Mouse (Mus musculus) lung, adult 18-20 months (tissue): ENCODE data around the gene Tgfbr1.

Source experiments
- DNase-seq, 2 experiments: peaks; one replicate each; pipeline ENCODE4 v3.0.0; 2022; ENCODE audit warnings: mixed read lengths in 2 of 2

Tgfbr1 gene

GRCm38 (mm10) chr4:47352803-47353388 lies at the start of gene Tgfbr1:
TSS of gene Tgfbr1 (plus strand) at chr4:47353222.
- peak; percentile 99 for DNase-seq

DNA sequence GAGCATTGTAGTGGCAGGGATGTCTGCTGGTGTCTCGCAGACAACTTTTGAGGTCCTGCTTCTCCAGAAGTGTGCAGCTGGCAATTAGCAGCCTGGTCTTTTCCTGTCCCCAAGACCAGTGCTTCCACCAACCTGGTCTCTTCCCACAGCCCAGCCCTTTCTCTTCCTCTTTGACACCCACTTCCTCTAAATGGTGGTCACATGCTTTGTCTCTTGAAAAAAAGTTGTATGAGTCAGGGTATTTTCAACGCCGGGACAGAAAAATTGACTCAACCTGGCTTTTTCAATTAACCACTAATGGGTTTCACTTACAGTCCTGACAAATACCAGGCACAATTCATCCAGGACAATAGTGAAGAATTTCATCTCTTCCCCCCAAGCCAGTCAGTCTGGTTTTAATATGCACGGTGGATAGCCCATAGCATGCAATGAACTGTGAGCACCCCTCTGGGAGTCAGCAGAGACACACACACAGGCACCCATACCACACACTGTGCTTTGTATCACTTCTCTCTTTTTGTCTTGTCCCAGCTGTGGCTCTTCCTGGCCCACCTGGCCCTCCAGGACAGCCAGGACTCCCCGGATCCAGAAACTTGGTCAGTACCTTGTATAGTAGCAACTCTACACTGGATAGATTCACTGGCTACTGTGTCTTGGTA lies 49.6 kb upstream of the Tgfbr1 start:
- peak in 1 of 2 experiments; percentile 33 for DNase-seq

DNA sequence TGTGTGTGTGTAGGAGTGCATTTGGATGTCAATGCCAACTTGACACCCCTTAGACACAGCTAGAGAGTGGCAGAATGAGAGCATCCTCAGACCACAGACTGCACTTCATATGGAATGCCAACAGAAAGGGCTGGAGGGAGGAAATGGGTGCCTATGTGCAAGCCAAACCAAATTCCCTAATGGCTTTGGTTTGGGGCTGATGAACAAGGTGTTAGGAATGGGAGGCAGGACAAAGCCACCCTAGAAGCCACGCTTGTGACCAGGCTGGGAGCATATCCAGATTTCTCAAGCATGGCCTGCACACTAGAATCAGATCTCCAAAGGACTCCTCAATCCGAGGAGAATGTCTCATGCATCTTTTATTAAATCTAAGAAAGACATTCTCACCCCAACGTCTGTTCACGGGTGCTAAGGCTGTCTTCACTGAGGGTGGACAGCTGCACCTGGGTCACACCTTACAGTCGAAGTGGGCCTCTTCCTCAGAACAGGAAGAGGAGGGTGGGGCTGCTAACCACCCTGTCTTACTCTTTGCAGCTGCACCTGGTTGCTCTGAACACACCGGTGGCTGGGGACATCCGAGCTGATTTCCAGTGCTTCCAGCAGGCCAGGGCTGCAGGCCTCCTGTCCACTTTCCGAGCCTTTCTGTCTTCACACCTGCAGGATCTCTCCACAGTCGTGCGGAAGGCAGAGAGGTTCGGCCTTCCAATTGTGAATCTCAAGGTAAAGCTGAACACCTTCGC lies 43.0 kb upstream of the Tgfbr1 start:
- no peak for DNase-seq

DNA sequence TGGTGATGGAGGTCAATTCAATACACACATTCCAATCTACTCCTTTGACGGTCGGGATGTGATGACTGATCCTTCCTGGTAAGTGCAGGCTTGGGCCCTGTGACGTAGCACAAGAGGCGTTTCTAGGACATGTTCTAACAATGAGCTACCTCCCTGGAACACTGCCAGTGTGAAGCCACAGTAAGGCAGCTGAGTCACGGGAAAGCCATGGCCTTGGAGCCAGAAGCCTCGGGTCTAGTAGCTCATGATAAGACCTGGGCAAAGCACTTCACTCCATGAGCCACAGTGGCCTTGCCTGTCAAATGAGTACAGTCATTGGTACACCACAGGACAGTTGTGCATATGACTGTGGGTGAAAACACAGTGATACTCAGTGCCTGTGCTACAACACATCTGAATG lies 42.2 kb upstream of the Tgfbr1 start:
- DNase-seq: peak in 1 of 2 experiments; percentile 29

- no peak for DNase-seq
Observed at GRCm38 (mm10) chr4:47311467-47311866, 41.6 kb upstream of the Tgfbr1 start.

GRCm38 (mm10) chr4:47311929-47312328 lies 41.1 kb upstream of the Tgfbr1 start:
- no peak for DNase-seq

GRCm38 (mm10) chr4:47312676-47313075 lies 40.3 kb upstream of the Tgfbr1 start:
- DNase-seq: no peak

DNA sequence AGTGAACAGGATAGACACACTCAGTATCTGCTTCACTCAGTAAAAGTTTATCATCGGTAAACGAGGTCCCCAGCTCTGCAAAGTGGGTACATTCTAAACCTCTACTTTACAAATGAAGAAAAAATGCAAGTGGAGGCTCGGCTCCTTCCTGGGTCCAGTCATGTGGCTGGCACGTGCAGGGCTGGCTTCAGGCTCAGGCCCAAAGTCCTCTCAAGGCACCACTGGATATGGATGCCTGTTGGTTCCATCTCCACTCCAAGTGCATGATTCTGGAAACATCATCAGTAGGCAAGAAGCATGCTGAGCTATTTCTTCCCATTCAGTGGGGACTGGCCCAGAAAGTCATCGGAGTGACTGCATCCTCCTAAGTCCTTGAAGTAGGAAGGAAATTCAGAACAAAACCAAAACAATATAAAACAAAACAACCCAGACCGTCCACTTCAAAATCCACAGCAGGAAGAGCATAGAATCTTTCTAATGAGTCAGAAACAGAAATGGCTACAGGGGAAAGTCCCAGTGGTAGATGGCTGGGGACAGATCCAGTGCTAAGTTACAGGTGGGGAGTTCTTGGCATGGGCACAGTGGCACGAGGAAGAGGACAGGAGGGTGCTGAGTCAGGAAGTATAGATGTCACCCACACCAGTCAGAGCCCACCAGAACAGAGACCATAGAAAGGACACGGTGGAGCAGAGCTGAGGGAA lies 39.2 kb upstream of the Tgfbr1 start:
- DNase-seq: no peak

GRCm38 (mm10) chr4:47315458-47315857 lies 37.6 kb upstream of the Tgfbr1 start:
- DNase-seq: peak; percentile 46 to 53

GRCm38 (mm10) chr4:47316432-47316831 lies 36.6 kb upstream of the Tgfbr1 start:
- no peak for DNase-seq

GRCm38 (mm10) chr4:47319561-47320321 lies 33.3 kb upstream of the Tgfbr1 start:
- peak; percentile 23 to 25 for DNase-seq

GRCm38 (mm10) chr4:47322315-47322714 lies 30.7 kb upstream of the Tgfbr1 start:
- DNase-seq: no peak

- DNase-seq: no peak
Observed at GRCm38 (mm10) chr4:47324206-47324605, 28.8 kb upstream of the Tgfbr1 start.

GRCm38 (mm10) chr4:47327782-47328181 lies 25.2 kb upstream of the Tgfbr1 start:
- no peak for DNase-seq

DNA sequence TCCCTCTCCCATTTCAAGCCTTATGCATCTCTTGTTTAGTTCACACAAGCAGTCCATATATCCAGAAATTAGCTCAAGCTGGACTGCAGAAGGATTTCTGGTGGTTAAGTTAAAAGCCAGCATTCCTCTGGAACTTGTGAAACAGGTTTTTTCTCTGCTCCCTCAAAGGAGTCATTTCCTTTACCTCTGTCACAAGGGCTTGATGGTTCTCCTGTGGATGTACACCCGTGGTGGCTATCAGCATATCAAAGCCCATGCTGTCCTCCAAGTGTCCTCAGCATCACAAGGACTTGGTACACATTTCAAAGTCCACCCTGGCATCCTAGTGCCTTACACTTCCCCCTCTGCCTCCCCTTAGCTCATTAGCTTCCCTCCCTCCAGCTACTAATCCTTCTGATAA lies 23.7 kb upstream of the Tgfbr1 start:
- DNase-seq: no peak

DNA sequence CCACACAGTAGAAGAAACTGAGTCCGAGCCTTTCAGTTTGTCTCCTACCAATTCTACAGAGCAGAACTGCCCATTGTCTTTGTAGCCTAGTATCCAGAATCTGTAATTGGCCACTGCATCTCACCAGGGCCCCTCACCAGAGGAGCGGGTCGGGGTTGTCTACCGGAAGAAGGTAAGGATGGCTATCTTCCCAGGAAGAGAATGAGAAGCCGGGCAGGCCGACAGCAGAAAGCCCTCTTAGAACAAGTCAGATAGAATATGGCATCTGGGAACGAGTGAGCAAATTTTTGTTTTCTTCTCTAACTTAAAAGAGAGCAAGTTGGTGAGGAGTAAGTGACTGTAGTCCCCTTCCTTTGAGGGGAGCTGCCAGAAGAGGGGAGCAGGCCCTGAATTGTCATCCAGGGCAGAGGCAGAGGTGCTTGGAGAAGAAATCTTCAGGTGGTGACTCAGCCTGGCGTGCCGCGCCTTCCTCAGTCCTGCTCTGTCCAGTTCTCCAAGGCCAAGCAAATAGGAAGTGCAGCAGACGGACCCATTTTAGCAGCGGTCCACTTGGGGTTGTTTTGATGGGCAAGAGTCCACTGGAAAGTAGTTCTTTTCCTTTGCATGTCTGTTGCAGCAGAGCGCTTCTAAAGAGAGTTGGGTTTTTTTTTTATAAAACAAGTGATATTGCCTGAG lies 22.5 kb upstream of the Tgfbr1 start:
- DNase-seq: no peak

DNA sequence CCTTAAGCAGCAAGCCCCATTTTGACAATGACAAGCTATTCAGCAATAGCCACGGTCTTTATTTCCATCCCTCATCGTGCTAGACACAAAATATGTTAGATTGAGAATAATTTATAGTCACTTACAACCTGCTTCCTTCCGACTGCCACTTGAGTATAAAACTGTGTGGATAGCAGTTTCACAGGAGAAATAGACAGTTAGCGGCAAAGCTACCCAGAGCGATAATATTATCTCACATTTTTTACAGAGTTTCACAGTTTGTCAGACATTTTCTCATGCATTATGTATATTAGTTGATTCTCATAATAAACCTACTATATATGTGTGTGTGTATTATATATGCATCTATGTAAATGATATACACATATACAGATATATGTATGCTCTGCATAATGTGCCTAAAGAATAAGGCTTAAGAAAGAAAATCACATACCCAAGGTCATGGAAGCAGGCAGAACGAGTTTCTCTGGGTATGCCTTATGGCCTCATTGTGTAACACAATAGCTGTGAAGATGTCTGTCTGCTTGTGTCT lies 20.1 kb upstream of the Tgfbr1 start:
- no peak for DNase-seq

DNA sequence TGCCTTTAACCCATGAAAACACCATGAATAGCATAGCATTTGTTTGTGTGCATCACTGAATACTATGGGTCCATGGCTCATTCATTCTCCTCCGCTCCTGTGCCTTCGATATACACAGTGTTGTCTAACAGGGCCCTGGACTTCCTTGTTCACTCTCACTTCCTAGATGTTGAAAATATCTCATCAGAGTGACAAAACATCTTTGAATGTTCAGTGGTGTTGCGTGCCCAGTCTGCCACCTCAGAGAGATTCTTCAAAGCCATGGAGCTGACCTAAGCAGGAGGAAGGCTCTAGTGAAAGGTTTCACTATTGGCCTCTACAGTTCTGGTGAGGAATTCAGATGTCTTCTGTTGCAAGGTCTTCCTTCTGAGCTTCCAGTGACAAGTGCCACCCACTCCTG lies 19.5 kb upstream of the Tgfbr1 start:
- no peak for DNase-seq

GRCm38 (mm10) chr4:47336941-47337600 lies 16.0 kb upstream of the Tgfbr1 start:
- DNase-seq: no peak

DNA sequence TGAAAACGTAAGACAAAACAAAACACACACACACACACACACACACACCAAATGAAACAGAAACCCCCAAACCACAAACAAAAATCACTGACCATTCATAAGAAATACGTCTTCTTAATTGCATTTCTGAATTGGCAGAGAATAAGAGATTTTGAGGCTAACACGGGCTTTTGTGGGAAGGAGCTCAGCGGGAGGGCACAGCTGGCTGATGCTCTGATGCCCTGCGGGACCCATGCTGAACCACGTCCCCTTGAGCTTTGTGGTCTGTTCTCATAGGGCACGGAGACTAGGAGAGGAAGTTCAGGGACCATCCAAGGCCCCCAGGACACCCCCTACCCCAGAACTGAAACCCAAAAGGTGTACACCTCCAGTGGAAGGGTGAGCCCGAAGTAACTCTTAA lies 10.4 kb upstream of the Tgfbr1 start:
- no peak for DNase-seq

GRCm38 (mm10) chr4:47347022-47347421 lies 6.0 kb upstream of the Tgfbr1 start:
- DNase-seq: no peak
